In the genomic region with DNA sequence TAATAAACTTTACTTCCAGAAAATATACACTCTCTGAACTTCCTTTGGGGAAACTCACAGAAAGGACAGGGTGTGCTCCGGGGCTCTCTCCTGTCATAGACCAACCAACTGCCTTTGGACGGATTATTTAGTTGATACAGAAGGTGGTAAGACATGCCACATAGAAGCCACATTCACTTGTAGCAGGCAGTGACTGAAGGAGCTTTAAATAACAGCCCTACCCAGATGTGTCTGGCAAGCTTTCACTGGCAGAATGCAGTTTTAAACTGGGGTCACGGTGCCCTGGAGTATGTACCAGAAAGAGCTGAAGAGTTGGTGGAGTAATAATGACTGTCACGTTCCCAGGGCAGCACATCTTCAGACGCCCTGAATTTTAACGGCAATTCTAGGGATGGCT, we compare ENCODE assay signal across 13 mouse cellular contexts. TPM values are rescaled to one million over a fixed set of nuclear protein-coding genes. Genes with fewer than 3 reads are reported as not detected.
A peak's percentile ranks its signal among the peaks of the same experiment; 100 is the strongest.
DNase-seq lines count a peak whose midpoint lies in the region; ATAC-seq and TF ChIP-seq lines count a peak whose summit lies in the region.
"Had no signal": no experiment of that assay in that cellular context is flagged by ENCODE, and none has a peak within 500 bp of the region (broad histone marks: within the 10 kb centered on the region; RNA-seq: fewer than 3 reads in every experiment).

No protein-coding gene starts in this region.

- no peak overlapping the region for H3K27ac ChIP-seq in forebrain, postnatal 0 days (ENCODE audit: low read depth, low read length)
- H3K27ac ChIP-seq in forebrain, embryonic 10.5 days: no peak overlapping the region
- H3K27ac ChIP-seq in liver, adult 2 months (replicated peaks; ENCODE audit: insufficient read depth, low read depth, low read length): peak overlapping the region; percentile 7; the same call in 1 of the 2 replicates
- H3K27ac ChIP-seq: hindbrain, postnatal 0 days had no signal

- no peak overlapping the region for H3K4me2 ChIP-seq in forebrain, postnatal 0 days (ENCODE audit: low read depth)

- no peaks in the 10 kb centered on the region for H3K9me3 ChIP-seq in forebrain, postnatal 0 days (ENCODE audit: low read length)
- no peaks in the 10 kb centered on the region for H3K9me3 ChIP-seq in forebrain, embryonic 10.5 days

- no peak overlapping the region for H3K9ac ChIP-seq in forebrain, postnatal 0 days
- H3K9ac ChIP-seq in liver, adult 2 months (ENCODE audit: low read depth, low read length): no peak overlapping the region

- intact Hi-C loops in heart, postnatal 10 days (cut with DNase I): no loop called here

- H3K79me2 ChIP-seq in liver, adult 2 months (ENCODE audit: control insufficient read depth, insufficient read depth, low read length): no peaks in the 10 kb centered on the region

- no peak for TF ChIP-seq CTCF in forebrain, postnatal 0 days (IDR thresholded peaks at IDR 0.05; ENCODE audit: low read depth)
- TF ChIP-seq CTCF in liver, adult 2 months (IDR thresholded peaks at IDR 0.05; ENCODE audit: low read depth, low read length): no peak

- H3K36me3 ChIP-seq in forebrain, postnatal 0 days (ENCODE audit: insufficient read depth): no peaks in the 10 kb centered on the region
- H3K36me3 ChIP-seq in forebrain, embryonic 10.5 days (replicated peaks): no peaks in the 10 kb centered on the region
- H3K36me3 ChIP-seq in liver, adult 2 months (ENCODE audit: control insufficient read depth, insufficient read depth, low read length): no peaks in the 10 kb centered on the region

- no peak overlapping the region for H3K4me3 ChIP-seq in forebrain, postnatal 0 days (ENCODE audit: low read depth, low read length)
- H3K4me3 ChIP-seq in forebrain, embryonic 10.5 days: no peak overlapping the region
- H3K4me3 ChIP-seq in liver, adult 2 months (ENCODE audit: insufficient read depth, low read depth, low read length): no peak overlapping the region

- no peak for TF ChIP-seq POLR2A in liver, adult 2 months (IDR thresholded peaks at IDR 0.05; ENCODE audit: extremely low read depth, insufficient read depth, low read length)

- 85% methylated on average over 6 of the region's 6 CpGs for WGBS in forebrain, postnatal 0 days
- 90% methylated on average over 6 of the region's 6 CpGs for WGBS in forebrain, embryonic 10.5 days
- 81% methylated on average over 6 of the region's 6 CpGs for WGBS in liver, adult 2 months

- no peak for DNase-seq in forebrain, postnatal 0 days
- DNase-seq in forebrain, embryonic 10.5 days (ENCODE audit: extremely low spot score, low spot score): no peak
- DNase-seq in liver, adult 2 months (ENCODE audit: extremely low read depth, low read depth, low spot score): no peak
- no peak for DNase-seq in liver
- DNase-seq in heart, postnatal 10 days: peak; percentile 45
- peak; percentile 33 for DNase-seq in lung, postnatal 10 days
- DNase-seq in cerebellum, adult 11 months: no peak
- DNase-seq in cerebellum, adult 9-10 months: no peak
- DNase-seq: cerebellum, adult 18-20 months; thymus, postnatal 25 days had no signal

- ATAC-seq in forebrain, postnatal 0 days: peak; percentile 10; the same call in 1 of the 2 replicates
- ATAC-seq: forebrain, embryonic 16.5 days; hindbrain, postnatal 0 days had no signal

- H3K27me3 ChIP-seq in forebrain, postnatal 0 days (ENCODE audit: insufficient read depth, low read length): no peaks in the 10 kb centered on the region
- no peaks in the 10 kb centered on the region for H3K27me3 ChIP-seq in forebrain, embryonic 10.5 days (ENCODE audit: poor library complexity, severe bottlenecking)
- H3K27me3 ChIP-seq in liver, adult 2 months (ENCODE audit: control insufficient read depth, insufficient read depth, low read length): no peaks in the 10 kb centered on the region

- no peaks in the 10 kb centered on the region for H3K4me1 ChIP-seq in forebrain, postnatal 0 days (ENCODE audit: insufficient read depth)
- H3K4me1 ChIP-seq in forebrain, embryonic 10.5 days: no peaks in the 10 kb centered on the region
- no peaks in the 10 kb centered on the region; the same call in 1 of the 2 replicates for H3K4me1 ChIP-seq in liver, adult 2 months (ENCODE audit: control insufficient read depth, insufficient read depth, low read length)

RNA-seq across cellular contexts. Expression of gene Rerg, which starts 59.5 kb away (rescaled TPM):
- 2.6 and 2.8 TPM in 2 replicates for total RNA-seq in forebrain, postnatal 0 days (2014; rRNA removed)
- 8.7 and 12.9 TPM in 2 replicates for polyA plus RNA-seq in forebrain, postnatal 0 days (2015; fragmentation: Nextera tagmentation; extraction: Ambion mirVana)
- 1.0 and 1.1 TPM in 2 replicates for polyA plus RNA-seq in forebrain, embryonic 10.5 days (2016; fragmentation: Nextera tagmentation; extraction: Ambion mirVana)
- 2.2 and 2.8 TPM in 2 replicates for total RNA-seq in liver, adult 2 months (2014; rRNA removed)
- 1.3 and 2.2 TPM in 2 replicates for polyA plus RNA-seq in liver, adult 2 months (2012; rRNA removed)
- total RNA-seq in heart, postnatal 10 days (2021): 1 to 10 TPM; 8.9 to 9.4 TPM
- total RNA-seq: megakaryocyte progenitor cell, adult 5-6 weeks had no signal

Comparison
In these comparisons a context has a peak if more than half of its experiments do, and no peak if none do; other contexts are left out.
1. DNase-seq: peak in heart, postnatal 10 days (2 of 2) and lung, postnatal 10 days (single experiment); none in forebrain, postnatal 0 days (single experiment), forebrain, embryonic 10.5 days (single experiment), liver, adult 2 months (single experiment), liver (single experiment), cerebellum, adult 11 months (single experiment) and cerebellum, adult 9-10 months (single experiment).